Mouse (Mus musculus) adrenal gland, postnatal 14 days (tissue): Measurements from ENCODE around the gene Bmpr1b. TPM values are rescaled to one million over a fixed set of nuclear protein-coding genes. Genes with fewer than 3 reads are reported as not detected.

Experiments used
- DNase-seq: peaks from one replicate; pipeline ENCODE4 v3.0.0; 2021; ENCODE audit warnings: mixed read lengths
- total RNA-seq: library from RNA; stranded (reverse); gene quantifications from 2 replicates; pipeline ENCODE4 v1.2.3, GENCODE M21; 2021

Gene Bmpr1b
- total RNA-seq, 1 experiment from 2014 or later: 0.74 TPM

DNA sequence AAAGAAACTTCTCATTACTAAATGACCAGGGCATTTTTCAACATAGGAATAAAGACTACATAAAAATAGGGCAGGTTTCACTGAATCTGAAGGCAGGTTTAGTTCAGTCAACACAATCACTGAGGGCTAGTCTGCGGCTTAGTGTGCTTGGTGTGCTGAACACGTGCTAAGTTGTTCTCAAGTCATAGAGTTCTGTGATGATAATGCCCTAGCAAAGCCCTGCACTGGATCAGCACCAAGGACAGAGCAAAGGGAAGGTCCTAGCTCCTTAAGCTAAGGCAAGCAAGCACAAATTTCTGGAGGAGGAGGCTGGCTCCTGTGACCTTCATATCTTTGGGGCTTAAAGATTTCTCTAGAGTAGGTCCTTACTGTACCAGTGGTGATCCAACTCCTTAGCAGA is 357.9 kb downstream of the Bmpr1b start:
- peak; percentile 76 for DNase-seq

DNA sequence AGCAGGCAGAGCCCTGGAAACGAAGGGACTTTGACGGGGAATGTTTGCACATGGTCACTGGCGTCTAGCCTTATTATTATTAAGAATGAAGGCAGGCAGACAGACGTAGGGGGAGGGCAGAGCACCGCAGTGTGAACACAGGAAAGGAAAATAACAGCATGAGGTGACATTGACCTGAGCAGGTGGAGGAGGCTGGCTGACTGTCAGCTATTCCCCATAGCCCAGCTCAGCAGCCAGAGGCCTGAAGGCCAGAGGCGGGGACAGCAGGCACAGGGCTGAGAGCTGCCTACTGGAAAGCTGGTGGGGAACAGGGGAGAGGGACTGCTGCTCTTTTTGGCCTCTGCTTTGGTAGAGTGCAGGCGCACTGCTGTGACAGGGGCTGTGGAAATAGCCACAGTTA is 358.3 kb downstream of the Bmpr1b start:
- no peak for DNase-seq

GRCm38 (mm10) chr3:141809581-141809980 is 359.6 kb downstream of the Bmpr1b start:
- no peak for DNase-seq

DNA sequence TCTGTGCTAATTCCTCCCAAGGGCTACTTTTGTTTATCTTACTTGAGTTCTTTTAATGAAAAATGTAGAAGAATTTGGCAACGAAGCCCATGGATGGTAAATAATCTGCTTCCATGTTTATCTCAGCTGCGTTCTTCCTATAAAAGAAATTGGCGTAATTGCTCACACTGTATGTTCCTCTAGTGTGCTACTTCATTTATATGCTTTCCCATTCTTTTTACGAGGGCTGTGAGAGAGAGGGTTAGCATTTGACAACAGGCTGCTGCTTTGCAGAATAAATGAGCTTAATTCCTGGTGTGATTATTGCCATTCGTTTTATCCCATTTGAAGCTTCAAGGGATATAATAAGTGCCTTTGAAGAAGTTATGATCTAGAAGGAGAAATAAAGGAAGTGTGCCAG is 365.1 kb downstream of the Bmpr1b start:
- DNase-seq: no peak

- no peak for DNase-seq
Measured at GRCm38 (mm10) chr3:141797789-141798188, 371.4 kb downstream of the Bmpr1b start.

GRCm38 (mm10) chr3:141797372-141797771 is 371.9 kb downstream of the Bmpr1b start:
- no peak for DNase-seq

GRCm38 (mm10) chr3:141794371-141794770 is 374.9 kb downstream of the Bmpr1b start:
- DNase-seq: no peak

DNA sequence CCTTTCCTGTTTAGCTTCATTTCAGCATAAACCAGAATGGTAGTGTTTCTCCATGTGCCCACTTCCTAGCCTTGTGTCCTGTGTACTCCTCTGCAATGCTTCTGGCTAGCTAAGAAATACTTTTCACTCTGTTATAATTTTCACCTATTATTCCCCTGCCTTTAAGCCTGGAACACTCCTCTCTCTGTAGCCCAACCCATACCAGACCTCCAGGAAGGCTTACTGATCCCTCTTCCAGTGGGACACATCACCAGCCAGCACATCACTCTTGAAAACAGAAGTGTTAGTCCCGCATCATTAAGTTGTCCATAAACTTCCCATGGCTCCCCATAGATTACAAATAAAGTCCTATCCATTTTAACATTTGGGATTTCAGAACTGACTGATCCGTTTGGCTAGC is 375.5 kb downstream of the Bmpr1b start:
- DNase-seq: no peak

- DNase-seq: peak; percentile 31
Measured at GRCm38 (mm10) chr3:141792106-141792505, 377.1 kb downstream of the Bmpr1b start.

- no peak for DNase-seq
Measured at GRCm38 (mm10) chr3:141791026-141791780, 378.0 kb downstream of the Bmpr1b start.

Other genes with a start within 250 kb of the Bmpr1b start
- gene Pdlim5, start 226.3 kb upstream of the Bmpr1b start, total RNA-seq: 58.7 and 62.7 TPM in 2 replicates